Mouse (Mus musculus): ENCODE results near the gene Trabd2b.

The Trabd2b gene

DNA sequence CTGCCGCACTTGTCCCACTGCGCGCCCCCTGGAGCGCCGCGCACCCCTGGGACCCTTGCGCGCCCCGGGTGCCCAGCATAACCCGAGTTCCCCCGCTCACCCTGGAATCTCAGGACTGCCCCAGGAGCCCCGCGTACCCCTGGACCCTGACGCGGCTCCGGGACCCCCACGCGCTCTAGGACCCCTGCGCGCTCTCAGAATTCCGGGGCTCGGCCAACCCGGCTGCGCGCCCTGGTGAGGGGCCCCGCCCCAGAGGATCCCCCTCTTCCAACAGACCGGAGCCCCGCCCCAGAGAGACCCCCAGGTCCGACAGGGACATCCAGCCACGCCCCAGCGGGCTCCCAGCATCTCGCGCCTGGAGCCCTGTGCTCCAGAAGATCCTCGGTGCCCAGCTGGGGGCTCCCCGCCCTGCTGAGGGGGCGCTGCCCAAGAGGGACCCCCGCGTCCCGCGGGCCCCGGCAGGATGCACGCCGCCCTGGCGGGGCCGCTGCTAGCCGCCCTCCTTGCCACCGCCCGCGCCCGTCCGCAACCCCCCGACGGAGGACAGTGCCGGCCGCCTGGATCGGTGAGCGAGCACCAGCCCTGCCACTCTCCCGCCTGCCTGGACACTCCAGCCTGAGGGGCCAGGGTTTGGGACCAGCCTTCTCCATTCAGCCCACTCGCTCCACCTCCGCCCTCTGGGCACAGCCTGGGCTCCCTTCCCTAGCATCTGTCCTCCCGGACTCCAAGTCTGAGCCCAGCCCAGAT, at the start of gene Trabd2b:
Gene Trabd2b, plus strand, starts transcription at position 370 of the 747 bp plus-strand sequence.
- DNase-seq (ENCODE audit: extremely low spot score, low read depth, low spot score) = no peak

DNA sequence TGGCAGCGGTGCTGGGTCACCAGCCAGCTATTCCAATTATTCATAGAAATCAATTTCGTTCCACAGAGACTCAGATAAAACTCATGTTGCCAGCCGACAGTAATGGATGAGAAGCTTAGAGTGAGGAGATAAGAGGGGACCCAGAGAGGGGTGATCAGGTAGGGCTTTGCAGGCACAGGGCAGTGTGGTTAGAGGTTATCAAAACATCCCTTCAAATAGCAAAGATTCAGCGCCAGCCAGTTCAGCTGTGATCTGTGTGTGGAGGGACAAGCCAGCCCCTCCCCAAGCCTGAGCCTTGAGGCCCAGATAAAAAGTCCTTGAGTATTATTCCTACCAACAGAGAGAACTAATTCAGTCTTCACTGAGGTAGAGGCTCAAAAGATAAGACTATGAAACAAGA, 49.1 kb upstream of the Trabd2b start:
- no peak for DNase-seq (ENCODE audit: extremely low spot score, low read depth, low spot score)

DNA sequence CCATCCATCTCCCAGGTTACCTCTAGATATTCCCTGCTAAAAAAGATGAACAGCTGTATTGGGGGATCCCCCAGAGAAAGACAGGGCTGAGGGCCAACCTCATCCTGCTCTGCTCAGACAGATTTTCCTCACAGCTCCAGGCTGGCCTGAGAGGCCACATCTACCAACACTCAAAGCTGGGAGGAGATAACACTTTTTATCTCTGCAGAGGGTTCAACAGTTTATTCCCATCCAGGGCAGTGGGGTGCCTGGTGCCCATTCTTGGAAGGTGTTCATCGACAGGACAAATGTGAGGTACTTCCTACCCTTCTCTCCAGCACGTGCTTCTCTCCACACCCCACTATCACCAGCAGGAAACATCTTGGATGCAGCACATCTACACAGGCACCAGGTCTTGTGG, 47.6 kb upstream of the Trabd2b start:
- DNase-seq (ENCODE audit: extremely low spot score, low read depth, low spot score) = no peak

GRCm38 (mm10) chr4:114359818-114360217, 46.7 kb upstream of the Trabd2b start:
- no peak for DNase-seq (ENCODE audit: extremely low spot score, low read depth, low spot score)

GRCm38 (mm10) chr4:114361336-114361735, 45.2 kb upstream of the Trabd2b start:
- no peak for DNase-seq (ENCODE audit: extremely low spot score, low read depth, low spot score)

- no peak for DNase-seq (ENCODE audit: extremely low spot score, low read depth, low spot score)
These were observed 41.5 kb upstream of the Trabd2b start for GRCm38 (mm10) chr4:114365000-114365399.

- no peak for DNase-seq (ENCODE audit: extremely low spot score, low read depth, low spot score)
These were observed 40.9 kb upstream of the Trabd2b start for GRCm38 (mm10) chr4:114365595-114365994.

DNA sequence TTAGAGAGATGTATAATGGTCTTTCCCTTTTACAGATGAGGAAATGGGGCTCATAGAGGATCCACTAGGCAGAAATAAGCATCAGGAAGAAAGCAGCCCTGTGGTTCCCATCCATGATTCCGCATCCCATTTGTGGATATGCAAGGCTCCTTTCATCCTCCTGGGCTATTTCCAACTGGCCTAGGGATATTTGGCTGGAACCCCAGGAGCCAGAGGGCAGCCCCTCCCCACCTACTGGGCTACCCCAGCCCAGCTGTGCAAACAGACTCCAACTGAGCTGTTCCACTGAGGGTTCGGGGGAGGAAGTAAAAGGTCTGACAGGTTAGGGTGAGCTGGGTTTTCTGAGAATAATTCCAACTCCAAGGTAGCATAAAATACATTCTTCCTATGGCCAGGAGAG, 39.5 kb upstream of the Trabd2b start:
- no peak for DNase-seq (ENCODE audit: extremely low spot score, low read depth, low spot score)

DNA sequence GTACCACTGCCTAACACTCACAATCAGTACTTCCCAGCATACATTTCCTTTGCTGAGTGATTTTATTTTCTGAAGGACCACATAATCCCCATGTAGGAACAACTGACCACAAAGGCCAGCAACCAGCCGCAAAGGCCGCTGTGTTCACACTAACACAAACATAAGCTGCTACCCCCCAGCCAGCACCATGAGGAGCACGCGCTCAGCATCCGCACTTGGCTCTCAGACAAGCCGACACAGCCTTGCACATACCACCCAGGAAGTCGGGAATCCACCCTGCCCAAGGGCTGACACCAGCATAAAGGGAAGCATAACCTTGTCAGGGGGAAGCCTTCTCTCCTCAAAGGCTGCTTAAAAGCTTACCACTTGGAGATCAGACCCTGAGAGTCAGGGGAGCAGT, 38.7 kb upstream of the Trabd2b start:
- DNase-seq (ENCODE audit: extremely low spot score, low read depth, low spot score) = no peak

DNA sequence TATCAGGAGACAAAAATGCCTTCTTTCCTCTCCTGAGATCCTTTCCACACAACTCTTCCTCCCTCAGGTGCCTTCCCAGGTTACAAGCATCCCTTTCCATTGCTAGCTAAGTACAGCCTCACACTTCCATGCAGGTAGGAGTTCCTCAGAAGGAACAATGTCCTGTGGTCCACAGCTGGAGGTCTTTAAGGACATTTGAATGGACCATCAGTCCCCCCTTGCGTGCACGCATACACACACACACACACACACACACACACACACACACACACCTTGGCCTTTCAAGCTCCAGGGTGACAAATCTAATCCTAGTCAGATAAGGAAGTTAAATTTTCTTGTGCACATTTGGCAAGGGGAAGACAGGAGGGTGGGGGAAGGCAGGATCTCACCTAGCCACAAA, 36.9 kb upstream of the Trabd2b start:
- DNase-seq (ENCODE audit: extremely low spot score, low read depth, low spot score) = no peak

DNA sequence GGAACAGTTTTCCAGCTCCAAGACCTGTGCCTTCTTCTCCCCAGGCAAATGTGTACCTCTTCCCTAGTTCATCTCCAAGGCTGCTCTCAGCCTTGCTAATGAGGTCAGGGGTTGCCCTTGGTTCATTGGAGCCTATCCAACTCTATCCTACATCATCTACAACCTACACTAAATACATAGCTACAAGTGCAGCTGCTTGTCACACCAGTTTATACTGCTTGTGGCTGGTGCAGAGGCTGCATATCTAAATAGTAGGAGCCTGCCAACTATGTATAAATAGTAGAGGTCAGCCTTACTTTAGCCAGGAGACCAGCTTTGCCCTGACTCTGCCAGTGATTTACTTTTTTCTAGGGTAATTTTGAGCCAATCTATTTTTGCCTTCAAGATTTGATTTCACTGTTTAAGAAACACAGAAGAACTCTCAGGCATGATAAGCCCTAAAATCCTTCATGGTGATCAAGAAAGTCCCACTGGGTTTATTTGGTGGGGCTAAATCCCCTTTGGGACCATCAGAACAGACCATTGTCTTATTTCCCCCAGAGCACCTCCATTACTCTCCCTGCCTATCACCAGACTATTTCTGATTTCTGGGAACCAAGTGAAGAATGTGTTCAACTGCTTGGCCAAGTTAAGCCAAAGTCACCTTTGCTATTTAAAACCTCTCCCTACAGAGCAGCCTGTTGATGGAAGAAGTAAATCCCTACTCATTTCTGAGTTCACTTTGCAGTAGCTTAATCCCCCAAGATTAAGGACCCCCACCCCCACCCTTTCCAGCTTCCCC, 35.4 kb upstream of the Trabd2b start:
- DNase-seq (ENCODE audit: extremely low spot score, low read depth, low spot score) = no peak

DNA sequence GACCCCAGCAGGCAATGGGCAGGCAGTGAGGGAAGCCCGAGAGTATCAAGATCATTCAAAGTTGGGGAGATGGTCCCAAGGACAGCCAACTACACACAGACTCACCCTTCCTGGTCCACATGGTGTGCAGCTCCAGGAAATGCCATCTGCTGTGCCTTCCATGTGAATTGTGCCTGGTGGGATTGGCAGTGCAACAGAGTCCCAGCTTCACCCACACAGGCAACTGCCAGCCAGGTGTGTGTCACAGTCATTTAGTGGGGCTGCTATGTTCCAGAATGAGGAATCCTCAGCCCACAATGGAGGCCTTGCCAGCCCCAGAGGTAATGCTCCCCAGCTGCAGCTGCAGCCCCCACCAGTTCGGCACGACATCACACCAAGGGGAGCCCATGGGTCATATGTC, 33.8 kb upstream of the Trabd2b start:
- DNase-seq (ENCODE audit: extremely low spot score, low read depth, low spot score) = no peak

GRCm38 (mm10) chr4:114374330-114374729, 32.2 kb upstream of the Trabd2b start:
- no peak for DNase-seq (ENCODE audit: extremely low spot score, low read depth, low spot score)

- DNase-seq (ENCODE audit: extremely low spot score, low read depth, low spot score) = no peak
These were observed 29.0 kb upstream of the Trabd2b start for GRCm38 (mm10) chr4:114377531-114377930.

DNA sequence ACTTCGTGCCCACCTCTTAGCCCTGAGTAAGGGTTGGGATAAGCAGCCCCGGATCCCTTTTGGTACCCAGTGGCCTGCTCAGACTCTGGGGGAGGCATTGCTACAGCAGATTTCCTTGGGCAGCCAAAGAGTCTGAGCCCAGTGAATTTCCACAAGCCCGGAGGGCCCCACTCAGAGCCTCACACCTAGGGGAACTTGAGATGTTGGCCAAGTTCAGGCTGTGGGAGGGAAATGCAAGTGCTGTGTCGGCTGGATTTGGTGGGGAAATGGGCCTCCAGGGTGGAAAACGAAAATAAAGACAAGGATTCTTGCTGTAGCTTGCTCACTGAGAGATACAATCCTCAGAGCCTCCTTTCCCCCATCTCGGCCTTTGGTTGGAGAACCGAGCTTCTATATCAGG, 28.0 kb upstream of the Trabd2b start:
- DNase-seq (ENCODE audit: extremely low spot score, low read depth, low spot score) = no peak

GRCm38 (mm10) chr4:114379416-114379956, 27.0 kb upstream of the Trabd2b start:
- no peak for DNase-seq (ENCODE audit: extremely low spot score, low read depth, low spot score)

GRCm38 (mm10) chr4:114382627-114383026, 23.9 kb upstream of the Trabd2b start:
- peak; percentile 31 for DNase-seq (ENCODE audit: extremely low spot score, low read depth, low spot score)

- DNase-seq (ENCODE audit: extremely low spot score, low read depth, low spot score) = no peak
These were observed 21.3 kb upstream of the Trabd2b start for GRCm38 (mm10) chr4:114385236-114385635.

- peak; percentile 47 for DNase-seq (ENCODE audit: extremely low spot score, low read depth, low spot score)
These were observed 20.1 kb upstream of the Trabd2b start for GRCm38 (mm10) chr4:114386395-114386811.

- no peak for DNase-seq (ENCODE audit: extremely low spot score, low read depth, low spot score)
These were observed 18.9 kb upstream of the Trabd2b start for GRCm38 (mm10) chr4:114387527-114388135.

DNA sequence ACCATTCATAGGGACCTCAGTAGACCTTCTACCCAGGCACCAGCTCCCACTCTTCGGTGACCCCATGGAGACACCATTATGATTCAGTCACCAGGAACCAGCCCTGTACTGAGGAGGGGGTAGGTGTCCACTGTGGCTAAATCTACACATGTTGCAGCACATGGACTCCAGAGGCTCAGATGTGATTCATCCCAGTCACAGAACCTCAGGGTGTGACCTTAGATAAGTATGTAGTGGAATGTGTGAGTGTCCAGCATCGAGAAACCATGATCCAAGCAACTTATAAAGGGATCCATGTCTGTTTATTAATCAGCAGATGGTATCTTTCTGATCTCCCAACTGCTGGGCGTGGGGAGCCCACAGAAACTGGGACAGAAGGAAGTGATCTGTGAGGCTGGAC, 18.2 kb upstream of the Trabd2b start:
- no peak for DNase-seq (ENCODE audit: extremely low spot score, low read depth, low spot score)

GRCm38 (mm10) chr4:114389653-114390052, 16.9 kb upstream of the Trabd2b start:
- DNase-seq (ENCODE audit: extremely low spot score, low read depth, low spot score) = no peak
